Mouse (Mus musculus) frontal cortex, postnatal 10 days (tissue): ENCODE measurements around the gene Sync.

Experiments used
- DNase-seq, 2 experiments: peaks; one replicate each; pipeline ENCODE4 v3.0.0; 2022; ENCODE audit warnings: low spot score in 2 of 2, mixed read lengths in 1 of 2

The Sync gene

GRCm38 (mm10) chr4:129261196-129261595, 26.2 kb upstream of the Sync start, which contains the start of gene C77080:
TSS of gene C77080 (minus strand) at chr4:129261404.
- DNase-seq = no peak

GRCm38 (mm10) chr4:129263225-129264021, 24.0 kb upstream of the Sync start:
- DNase-seq = no peak

- DNase-seq = no peak
These were observed 21.2 kb upstream of the Sync start for GRCm38 (mm10) chr4:129266191-129266590.

GRCm38 (mm10) chr4:129266821-129267220, 20.6 kb upstream of the Sync start:
- DNase-seq = no peak

GRCm38 (mm10) chr4:129268698-129269097, 18.7 kb upstream of the Sync start:
- no peak for DNase-seq

- DNase-seq = no peak
These were observed 15.2 kb upstream of the Sync start for GRCm38 (mm10) chr4:129271991-129272755.

GRCm38 (mm10) chr4:129272756-129273046, 14.7 kb upstream of the Sync start:
- no peak for DNase-seq

- peak; percentile 82 to 89 for DNase-seq
These were observed 11.0 kb upstream of the Sync start for GRCm38 (mm10) chr4:129276453-129276865.

GRCm38 (mm10) chr4:129282786-129283185, 4.6 kb upstream of the Sync start:
- no peak for DNase-seq

GRCm38 (mm10) chr4:129283226-129283625, 4.2 kb upstream of the Sync start:
- no peak for DNase-seq

- DNase-seq = no peak
These were observed 2.7 kb upstream of the Sync start for GRCm38 (mm10) chr4:129284685-129285084.

- DNase-seq = no peak
These were observed 1.3 kb upstream of the Sync start for GRCm38 (mm10) chr4:129286001-129286682.

GRCm38 (mm10) chr4:129286683-129287471, 540 bp upstream of the Sync start:
- DNase-seq = no peak

- no peak for DNase-seq
These were observed 650 bp downstream of the Sync start for GRCm38 (mm10) chr4:129288067-129288466.

GRCm38 (mm10) chr4:129289671-129290070, 2.3 kb downstream of the Sync start:
- DNase-seq = no peak

GRCm38 (mm10) chr4:129292831-129293230, 5.4 kb downstream of the Sync start:
- no peak for DNase-seq

- DNase-seq = no peak
These were observed 6.3 kb downstream of the Sync start for GRCm38 (mm10) chr4:129293702-129294101.

- DNase-seq = no peak
These were observed 7.8 kb downstream of the Sync start for GRCm38 (mm10) chr4:129295188-129295587.

GRCm38 (mm10) chr4:129296066-129296465, 8.6 kb downstream of the Sync start:
- no peak for DNase-seq

GRCm38 (mm10) chr4:129297724-129298123, 10.3 kb downstream of the Sync start:
- DNase-seq = no peak

GRCm38 (mm10) chr4:129299121-129299520, 11.7 kb downstream of the Sync start:
- DNase-seq = no peak

GRCm38 (mm10) chr4:129303401-129303800, 16.0 kb downstream of the Sync start:
- DNase-seq = no peak
